Mouse (Mus musculus) CH12.LX (cell line): ENCODE results near the gene Il17rd. TPM values are rescaled to one million over a fixed set of nuclear protein-coding genes. Genes with fewer than 3 reads are reported as not detected.

Experiments used
- DNase-seq: peaks from one replicate; pipeline ENCODE4 v3.0.0-alpha.2; 2013; ENCODE audit errors: extremely low read depth
- H3K27ac ChIP-seq: 2 replicates; pipeline ENCODE4 v1.5.1; 2012; ENCODE audit warnings: low read depth, mild to moderate bottlenecking, control low read depth, moderate library complexity; ENCODE audit not compliant: insufficient read depth
- H3K27me3 ChIP-seq: replicated peaks from 2 replicates; pipeline ENCODE3; 2012; ENCODE audit warnings: inconsistent platforms
- H3K36me3 ChIP-seq, 2 experiments: replicated peaks in 1 of 2; 2 replicates each; pipeline versions ENCODE3 to v1.6.1; 2012; ENCODE audit warnings: inconsistent platforms in 1 of 2, low read length in 1 of 2, mild to moderate bottlenecking in 1 of 2, mixed read lengths in 1 of 2, moderate library complexity in 1 of 2; ENCODE audit not compliant: control insufficient read depth in 1 of 2, insufficient read depth in 1 of 2
- H3K4me1 ChIP-seq, 2 experiments: 2 replicates each; pipeline ENCODE4 v1.6.1; 2012; ENCODE audit warnings: inconsistent platforms in 1 of 2, moderate library complexity in 1 of 2; ENCODE audit not compliant: insufficient read depth in 2 of 2, control insufficient read depth in 1 of 2
- H3K4me2 ChIP-seq: 2 replicates; pipeline ENCODE4 v1.6.1; 2012; ENCODE audit warnings: low read depth, mild to moderate bottlenecking, control low read depth; ENCODE audit not compliant: poor library complexity, insufficient read depth, severe bottlenecking
- H3K4me3 ChIP-seq, 3 experiments: fragments of 150-350 bp in 1 of 3; sonication (generic) in 1 of 3; replicated peaks in 1 of 3; 2 replicates each; pipeline versions ENCODE3 to v1.5.1; 2011 to 2012; ENCODE audit warnings: low read depth in 2 of 3, low read length in 2 of 3, mild to moderate bottlenecking in 2 of 3, moderate library complexity in 2 of 3, control low read depth in 1 of 3, improper control_type of control experiment in 1 of 3, inconsistent platforms in 1 of 3, mixed read lengths in 1 of 3; ENCODE audit not compliant: poor library complexity in 1 of 3
- H3K79me2 ChIP-seq: replicated peaks from 2 replicates; pipeline ENCODE4 v1.6.1; 2012; ENCODE audit warnings: mild to moderate bottlenecking, moderate library complexity; ENCODE audit not compliant: control insufficient read depth, poor library complexity, insufficient read depth, severe bottlenecking; ENCODE audit errors: extremely low read depth
- H3K9ac ChIP-seq: 2 replicates; pipeline ENCODE4 v1.6.1; 2012; ENCODE audit warnings: low read depth, mild to moderate bottlenecking, control low read depth, moderate library complexity; ENCODE audit not compliant: insufficient read depth
- H3K9me3 ChIP-seq: replicated peaks from 2 replicates; pipeline ENCODE3; 2012; ENCODE audit warnings: low read length, inconsistent platforms, mixed read lengths
- CHD1 ChIP-seq: IDR thresholded peaks from 2 replicates; pipeline ENCODE4 v1.6.1; 2012; ENCODE audit warnings: low read depth, low read length, improper control_type of control experiment, inconsistent platforms
- CTCF ChIP-seq, 2 experiments: IDR thresholded peaks in 1 of 2; conservative IDR thresholded peaks in 1 of 2; 2 replicates each; pipeline ENCODE4 v1.5.1; 2011 to 2012; ENCODE audit warnings: low read depth in 2 of 2, low read length in 2 of 2, improper control_type of control experiment in 1 of 2, inconsistent platforms in 1 of 2, mild to moderate bottlenecking in 1 of 2, moderate library complexity in 1 of 2
- E2F4 ChIP-seq: IDR thresholded peaks from 2 replicates; pipeline ENCODE4 v1.6.1; 2011; ENCODE audit warnings: low read depth, low read length, improper control_type of control experiment; ENCODE audit not compliant: insufficient replicate concordance
- ELF1 ChIP-seq: IDR thresholded peaks from 2 replicates; pipeline ENCODE4 v1.6.1; 2014; ENCODE audit warnings: low read depth, mild to moderate bottlenecking, inconsistent platforms, low read length, improper control_type of control experiment
- GABPA ChIP-seq: IDR thresholded peaks from 2 replicates; pipeline ENCODE4 v1.6.1; 2012; ENCODE audit warnings: low read depth, low read length, improper control_type of control experiment, inconsistent platforms; ENCODE audit not compliant: insufficient replicate concordance
- HCFC1 ChIP-seq: IDR thresholded peaks from 2 replicates; pipeline ENCODE4 v1.6.1; 2012; ENCODE audit warnings: low read depth, mild to moderate bottlenecking, inconsistent platforms, low read length, improper control_type of control experiment
- IRF4 ChIP-seq: IDR thresholded peaks from 2 replicates; pipeline ENCODE4 v1.6.1; 2014; ENCODE audit warnings: low read depth, mild to moderate bottlenecking, inconsistent platforms, low read length, improper control_type of control experiment
- JUND ChIP-seq: conservative IDR thresholded peaks from 2 replicates; pipeline ENCODE4 v1.6.1; 2011; ENCODE audit warnings: low read depth, low read length, improper control_type of control experiment
- MAFK ChIP-seq: IDR thresholded peaks from 2 replicates; pipeline ENCODE4 v1.6.1; 2011; ENCODE audit warnings: low read length, improper control_type of control experiment; ENCODE audit not compliant: insufficient replicate concordance
- MEF2A ChIP-seq: IDR thresholded peaks from 2 replicates; pipeline ENCODE4 v1.6.1; 2014; ENCODE audit warnings: low read depth, mild to moderate bottlenecking, inconsistent platforms, low read length, improper control_type of control experiment, borderline replicate concordance
- MXI1 ChIP-seq: IDR thresholded peaks from 2 replicates; pipeline ENCODE4 v1.6.1; 2011; ENCODE audit warnings: mild to moderate bottlenecking, low read depth, low read length, improper control_type of control experiment
- MYC ChIP-seq: IDR thresholded peaks from 2 replicates; pipeline ENCODE4 v1.6.1; 2011; ENCODE audit warnings: low read depth, mild to moderate bottlenecking, improper control_type of control experiment, low read length
- NELFE ChIP-seq: IDR thresholded peaks from 2 replicates; pipeline ENCODE4 v1.6.1; 2011; ENCODE audit warnings: low read depth, low read length, improper control_type of control experiment
- NRF1 ChIP-seq: IDR thresholded peaks from 2 replicates; pipeline ENCODE4 v1.6.1; 2014; ENCODE audit warnings: low read depth, mild to moderate bottlenecking, inconsistent platforms, low read length, improper control_type of control experiment, moderate library complexity
- PAX5 ChIP-seq: IDR thresholded peaks from 2 replicates; pipeline ENCODE4 v1.6.1; 2012; ENCODE audit warnings: low read length, inconsistent platforms, mixed read lengths
- POLR2AphosphoS2 ChIP-seq: IDR thresholded peaks from 2 replicates; pipeline ENCODE4 v1.6.1; 2011; ENCODE audit warnings: low read depth, low read length, improper control_type of control experiment
- RAD21 ChIP-seq: IDR thresholded peaks from 2 replicates; pipeline ENCODE4 v1.6.1; 2011; ENCODE audit warnings: low read depth, mild to moderate bottlenecking, low read length, improper control_type of control experiment, moderate library complexity
- RCOR1 ChIP-seq: conservative IDR thresholded peaks from 2 replicates; pipeline ENCODE4 v1.6.1; 2012; ENCODE audit warnings: low read depth, mild to moderate bottlenecking, inconsistent platforms, low read length, improper control_type of control experiment
- SIN3A ChIP-seq: IDR thresholded peaks from 2 replicates; pipeline ENCODE4 v1.6.1; 2012; ENCODE audit warnings: low read length, improper control_type of control experiment, inconsistent platforms
- SMC3 ChIP-seq: IDR thresholded peaks from 2 replicates; pipeline ENCODE4 v1.6.1; 2011; ENCODE audit warnings: low read depth, low read length, improper control_type of control experiment
- TBP ChIP-seq: conservative IDR thresholded peaks from 2 replicates; pipeline ENCODE4 v1.6.1; 2011; ENCODE audit warnings: low read depth, low read length, improper control_type of control experiment
- TCF12 ChIP-seq: IDR thresholded peaks from 2 replicates; pipeline ENCODE4 v1.6.1; 2014; ENCODE audit warnings: low read depth, mild to moderate bottlenecking, inconsistent platforms, low read length, improper control_type of control experiment
- UBTF ChIP-seq: IDR thresholded peaks from 2 replicates; pipeline ENCODE4 v1.6.1; 2012; ENCODE audit warnings: low read depth, mild to moderate bottlenecking, inconsistent platforms, low read length, improper control_type of control experiment, moderate library complexity
- USF1 ChIP-seq: IDR thresholded peaks from 2 replicates; pipeline ENCODE4 v1.6.1; 2014; ENCODE audit warnings: low read depth, mild to moderate bottlenecking, inconsistent platforms, low read length, improper control_type of control experiment
- ZKSCAN1 ChIP-seq: IDR thresholded peaks from 2 replicates; pipeline ENCODE4 v1.6.1; 2012; ENCODE audit warnings: low read depth, inconsistent platforms, low read length, improper control_type of control experiment, borderline replicate concordance
- ZNF384 ChIP-seq: IDR thresholded peaks from 2 replicates; pipeline ENCODE4 v1.6.1; 2012; ENCODE audit warnings: low read depth, low read length, improper control_type of control experiment, inconsistent platforms
- dilution Hi-C: fragments of 300-500 bp; cut with MboI; formaldehyde crosslinking; loops from 2 replicates; pipeline ENCODE4 v1.14.3; 2020; ENCODE audit warnings: low sequenced_read_pairs; ENCODE audit not compliant: extremely low pct_unique_long_range_greater_than_20kb, extremely low pct_ligation_motif_present
- in situ Hi-C: fragments of 300-500 bp; cut with MboI; formaldehyde crosslinking; loops from 3 replicates; pipeline ENCODE4 v1.14.3; 2019; ENCODE audit warnings: low sequenced_read_pairs, low pct_ligation_motif_present, low pct_unique_long_range_greater_than_20kb, mixed read lengths
- polyA plus RNA-seq: library from polyadenylated mRNA; unstranded; fragments of >175 nt; gene quantifications from 2 replicates; pipeline ENCODE4 v1.2.1, GENCODE M21; 2012; ENCODE audit warnings: low read depth; ENCODE audit not compliant: insufficient read length
- total RNA-seq, 2 experiments: library from RNA; depleted of rRNA; stranded (reverse); fragments of 300-350 nt in 1 of 2; fragments of >200 nt in 1 of 2; gene quantifications; 2 replicates each; pipeline ENCODE4 v1.2.3; 2012 to 2014

Il17rd gene
- total and polyA plus RNA-seq, 3 experiments: 0.04 to 0.09 (median 0.08) TPM

DNA sequence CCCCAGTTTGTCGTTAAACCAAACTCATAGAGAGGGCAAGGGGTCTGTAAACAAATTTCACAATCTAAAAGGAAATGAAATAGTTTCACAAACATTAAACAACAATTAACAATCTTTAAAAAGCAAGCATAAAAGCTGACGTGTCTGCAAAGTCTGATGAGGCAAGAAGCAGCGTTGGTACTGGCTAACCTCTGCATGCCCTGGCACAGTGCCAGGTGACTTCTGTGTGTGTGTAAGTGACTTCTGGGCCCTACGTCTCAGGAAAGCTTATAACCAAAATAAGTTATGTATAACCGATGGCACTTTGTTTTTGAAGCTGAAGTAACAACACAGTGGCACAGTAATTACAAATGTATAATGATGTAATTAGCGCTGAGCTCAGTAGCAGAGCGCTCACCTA lies 33.8 kb upstream of the Il17rd start:
- Histone ChIP-seq H3K27me3 (no peaks in the 10 kb centered on the region), H3K27ac (no peak overlapping the region), H3K4me2 (no peak overlapping the region), H3K9me3 (no peaks in the 10 kb centered on the region), H3K9ac (no peak overlapping the region), H3K4me1 (no peaks in the 10 kb centered on the region), H3K4me3 (no peak overlapping the region), H3K36me3 (no peaks in the 10 kb centered on the region), H3K79me2 (no peaks in the 10 kb centered on the region)
- dilution Hi-C loops: no loop called here
- DNase-seq: no peak
- TF ChIP-seq IRF4: no peak
- TF ChIP-seq GABPA: no peak
- no peak for TF ChIP-seq MEF2A
- TF ChIP-seq MXI1: no peak
- TF ChIP-seq E2F4: no peak
- TF ChIP-seq MAFK: no peak
- TF ChIP-seq HCFC1: no peak
- TF ChIP-seq ZKSCAN1: no peak
- TF ChIP-seq UBTF: no peak
- no peak for TF ChIP-seq CHD1
- no peak for TF ChIP-seq TBP
- no peak for TF ChIP-seq RAD21
- TF ChIP-seq USF1: no peak
- TF ChIP-seq MYC: no peak
- no peak for TF ChIP-seq ELF1
- TF ChIP-seq RCOR1: no peak
- no peak for TF ChIP-seq TCF12
- no peak for TF ChIP-seq NRF1
- TF ChIP-seq PAX5: no peak
- TF ChIP-seq CTCF (conservative IDR thresholded peaks at IDR 0.05 in 1 of 2, IDR thresholded peaks at IDR 0.05 in 1 of 2; ENCODE audit: low read depth in 2 of 2, low read length in 2 of 2): no peak
- in situ Hi-C loops: loop anchor here (25.0 kb wide), 1 partner anchor 518 kb away; no protein-coding TSS in a partner anchor

- dilution Hi-C loops: no loop called here
- H3K4me1 ChIP-seq: no peaks in the 10 kb centered on the region
- no peaks in the 10 kb centered on the region for H3K36me3 ChIP-seq
- no peak overlapping the region for H3K4me2 ChIP-seq
- no peaks in the 10 kb centered on the region for H3K9me3 ChIP-seq
- no peak for TF ChIP-seq ZKSCAN1
- TF ChIP-seq HCFC1: no peak
- no peak for TF ChIP-seq SIN3A
- TF ChIP-seq SMC3: no peak
- no peak for TF ChIP-seq JUND
- TF ChIP-seq CTCF (conservative IDR thresholded peaks at IDR 0.05 in 1 of 2, IDR thresholded peaks at IDR 0.05 in 1 of 2; ENCODE audit: low read depth in 2 of 2, low read length in 2 of 2): no peak
- no peak for TF ChIP-seq ZNF384
- no peak for TF ChIP-seq MXI1
- no peak for TF ChIP-seq RCOR1
- no peak for TF ChIP-seq NELFE
- TF ChIP-seq POLR2AphosphoS2: no peak
- in situ Hi-C loops: loop anchor here (25.0 kb wide), 1 partner anchor 519 kb away; no protein-coding TSS in a partner anchor
- no peaks in the 10 kb centered on the region for H3K79me2 ChIP-seq
- no peak for DNase-seq
- H3K27ac ChIP-seq: no peak overlapping the region
- no peak overlapping the region for H3K9ac ChIP-seq
- no peak overlapping the region for H3K4me3 ChIP-seq
- no peaks in the 10 kb centered on the region for H3K27me3 ChIP-seq
Measured at GRCm38 (mm10) chr14:27005937-27006336, 32.8 kb upstream of the Il17rd start.
